Mouse (Mus musculus) cerebellum, adult 2 months (tissue): ENCODE results near the gene Rad51b.

Experiments used
- CTCF ChIP-seq: fragments of 200-500 bp; IDR thresholded peaks from 2 replicates; pipeline ENCODE4 v1.5.1; 2011; ENCODE audit warnings: low read depth, mild to moderate bottlenecking, control low read depth, low read length, moderate library complexity, borderline replicate concordance; ENCODE audit not compliant: insufficient read depth
- POLR2A ChIP-seq: fragments of 200-500 bp; IDR thresholded peaks from 2 replicates; pipeline ENCODE4 v1.6.1; 2011; ENCODE audit warnings: low read length, control low read depth, borderline replicate concordance; ENCODE audit not compliant: insufficient read depth

GRCm38 (mm10) chr12:79384787-79385186 is 87.7 kb downstream of the Rad51b start:
- no peak for TF ChIP-seq CTCF
- TF ChIP-seq POLR2A, result no peak
